Mouse (Mus musculus) splenic B cell, adult 2 months (primary cell): Measurements from ENCODE around the gene Hc.

Experiments
- DNase-seq: peaks from one replicate; pipeline ENCODE4 v3.0.0-alpha.2; 2011; ENCODE audit warnings: low read depth, low spot score
- H3K27me3 ChIP-seq: 2 replicates; pipeline ENCODE4 v1.6.1; 2012; ENCODE audit warnings: mild to moderate bottlenecking, low read length, moderate library complexity, mixed read lengths; ENCODE audit not compliant: control insufficient read depth, poor library complexity, insufficient read depth, severe bottlenecking
- H3K36me3 ChIP-seq: 2 replicates; pipeline ENCODE4 v1.6.1; 2012; ENCODE audit warnings: mild to moderate bottlenecking, low read length, moderate library complexity, mixed read lengths; ENCODE audit not compliant: control insufficient read depth, poor library complexity, insufficient read depth, severe bottlenecking

The Hc gene

GRCm38 (mm10) chr2:35011649-35012048, 49.6 kb downstream of the Hc start:
- no peaks in the 10 kb centered on the region for H3K36me3 ChIP-seq
- no peaks in the 10 kb centered on the region for H3K27me3 ChIP-seq
- DNase-seq, result no peak

GRCm38 (mm10) chr2:34998956-34999355, 62.3 kb downstream of the Hc start:
- no peak for DNase-seq
- H3K36me3 ChIP-seq, result no peaks in the 10 kb centered on the region
- no peaks in the 10 kb centered on the region for H3K27me3 ChIP-seq

- Histone ChIP-seq H3K27me3 (no peaks in the 10 kb centered on the region), H3K36me3 (no peaks in the 10 kb centered on the region)
- DNase-seq, result no peak
Observed at GRCm38 (mm10) chr2:34996506-34996905, 64.7 kb downstream of the Hc start.

- Histone ChIP-seq H3K36me3 (no peaks in the 10 kb centered on the region), H3K27me3 (no peaks in the 10 kb centered on the region)
- DNase-seq, result no peak
Observed at GRCm38 (mm10) chr2:34993696-34994356, 67.4 kb downstream of the Hc start.

- Histone ChIP-seq H3K36me3 (no peaks in the 10 kb centered on the region), H3K27me3 (no peaks in the 10 kb centered on the region)
- DNase-seq, result peak; percentile 41
Observed at GRCm38 (mm10) chr2:34992729-34993695, 68.2 kb downstream of the Hc start.

GRCm38 (mm10) chr2:34991966-34992365, 69.3 kb downstream of the Hc start:
- DNase-seq, result no peak
- no peaks in the 10 kb centered on the region for H3K27me3 ChIP-seq
- no peaks in the 10 kb centered on the region for H3K36me3 ChIP-seq

GRCm38 (mm10) chr2:34989749-34990148, 71.5 kb downstream of the Hc start:
- no peaks in the 10 kb centered on the region for H3K27me3 ChIP-seq
- H3K36me3 ChIP-seq, result no peaks in the 10 kb centered on the region
- no peak for DNase-seq

GRCm38 (mm10) chr2:34987595-34987994, 73.6 kb downstream of the Hc start:
- DNase-seq, result no peak
- H3K36me3 ChIP-seq, result no peaks in the 10 kb centered on the region
- no peaks in the 10 kb centered on the region for H3K27me3 ChIP-seq

- no peaks in the 10 kb centered on the region for H3K36me3 ChIP-seq
- no peaks in the 10 kb centered on the region for H3K27me3 ChIP-seq
- DNase-seq, result no peak
Observed at GRCm38 (mm10) chr2:34984885-34985284, 76.4 kb downstream of the Hc start.

- H3K36me3 ChIP-seq, result no peaks in the 10 kb centered on the region
- DNase-seq, result no peak
- H3K27me3 ChIP-seq, result no peaks in the 10 kb centered on the region
Observed at GRCm38 (mm10) chr2:34982906-34983698, 78.1 kb downstream of the Hc start.

- DNase-seq, result no peak
- Histone ChIP-seq H3K36me3 (no peaks in the 10 kb centered on the region), H3K27me3 (no peaks in the 10 kb centered on the region)
Observed at GRCm38 (mm10) chr2:34982096-34982724, 79.0 kb downstream of the Hc start.

GRCm38 (mm10) chr2:34979459-34980011, 81.7 kb downstream of the Hc start:
- no peaks in the 10 kb centered on the region for H3K27me3 ChIP-seq
- no peak for DNase-seq
- H3K36me3 ChIP-seq, result no peaks in the 10 kb centered on the region

- DNase-seq, result no peak
- Histone ChIP-seq H3K36me3 (no peaks in the 10 kb centered on the region), H3K27me3 (no peaks in the 10 kb centered on the region)
Observed at GRCm38 (mm10) chr2:34978226-34978625, 83.0 kb downstream of the Hc start.

- Histone ChIP-seq H3K36me3 (no peaks in the 10 kb centered on the region), H3K27me3 (no peaks in the 10 kb centered on the region)
- DNase-seq, result peak; percentile 92
Observed at GRCm38 (mm10) chr2:34976945-34977658, 84.1 kb downstream of the Hc start.
